Mouse (Mus musculus) adrenal gland, adult 18-20 months (tissue): Measurements from ENCODE around the gene Wwox. TPM values are rescaled to one million over a fixed set of nuclear protein-coding genes. Genes with fewer than 3 reads are reported as not detected.

Experiments
- DNase-seq, 2 experiments: peaks; one replicate each; pipeline ENCODE4 v3.0.0; 2021 to 2022; ENCODE audit warnings: low spot score in 2 of 2
- total RNA-seq, 2 experiments: library from RNA; stranded (reverse); gene quantifications; 1 replicate in 1 of 2; 2 replicates in 1 of 2; pipeline ENCODE4 v1.2.3; 2021

Gene Wwox
- total RNA-seq, 2 experiments from 2014 or later, result 26.9 to 27.0 TPM

- DNase-seq, result peak in 1 of 2 experiments; percentile 31
These were observed 567.1 kb downstream of the Wwox start for GRCm38 (mm10) chr8:115006561-115006960.

DNA sequence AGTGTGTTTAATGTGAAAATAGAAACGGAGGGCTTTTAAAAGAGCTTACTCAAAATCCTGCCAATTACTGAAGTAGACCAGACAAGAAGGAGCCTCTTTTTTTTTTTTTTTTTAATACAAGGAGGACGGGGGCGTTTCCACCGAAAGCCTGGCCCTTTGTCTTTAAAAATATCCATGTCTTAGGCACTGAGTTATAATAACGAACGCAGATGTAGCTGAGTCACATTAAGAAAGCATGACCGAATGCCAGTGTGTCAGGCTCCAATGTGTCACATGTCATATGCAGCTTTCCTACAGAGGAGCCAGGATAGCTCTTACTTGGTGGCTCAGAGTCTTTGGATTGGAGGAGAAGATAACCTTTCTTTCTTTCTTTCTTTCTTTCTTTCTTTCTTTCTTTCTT lies 567.8 kb downstream of the Wwox start:
- no peak for DNase-seq

- DNase-seq, result peak in 1 of 2 experiments; percentile 22
These were observed 569.5 kb downstream of the Wwox start for GRCm38 (mm10) chr8:115008624-115009620.

- DNase-seq, result no peak
These were observed 570.7 kb downstream of the Wwox start for GRCm38 (mm10) chr8:115009897-115010768.

DNA sequence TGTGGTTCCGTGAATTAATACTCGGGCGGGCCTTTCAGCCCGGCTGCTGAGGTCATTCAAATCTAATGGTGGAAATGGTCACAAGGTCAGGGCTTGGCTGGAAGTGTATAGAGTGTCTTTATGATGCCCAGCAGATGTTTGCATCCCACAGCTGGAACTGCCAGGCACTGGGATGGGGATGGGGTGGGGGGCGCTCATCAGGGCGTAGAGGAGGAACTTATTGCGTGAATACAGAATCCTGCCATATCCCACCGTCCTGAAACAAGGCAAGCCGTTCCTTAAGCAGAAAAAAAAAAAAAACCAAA lies 571.3 kb downstream of the Wwox start:
- no peak for DNase-seq

GRCm38 (mm10) chr8:115019661-115020060 lies 580.2 kb downstream of the Wwox start:
- no peak for DNase-seq

DNA sequence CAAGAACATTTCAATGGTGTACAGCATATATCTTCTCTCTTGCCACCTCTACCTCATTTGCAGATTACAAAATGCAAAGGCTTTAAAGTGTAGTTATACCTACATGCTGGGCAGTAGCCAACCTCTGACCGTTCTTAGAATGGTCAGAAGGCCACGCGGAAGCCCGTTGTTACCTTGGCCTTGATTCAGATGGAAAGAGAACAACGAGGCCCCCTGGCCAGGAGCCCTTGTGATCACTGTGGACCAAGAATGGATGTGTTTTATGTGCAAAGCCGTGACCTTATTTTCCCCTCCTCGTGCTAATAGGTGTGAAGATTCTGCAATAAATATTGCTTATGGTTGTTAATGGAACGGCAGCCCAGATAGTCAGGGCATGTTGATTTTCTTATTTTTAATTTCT lies 582.3 kb downstream of the Wwox start:
- no peak for DNase-seq

- no peak for DNase-seq
These were observed 584.6 kb downstream of the Wwox start for GRCm38 (mm10) chr8:115024062-115024461.

DNA sequence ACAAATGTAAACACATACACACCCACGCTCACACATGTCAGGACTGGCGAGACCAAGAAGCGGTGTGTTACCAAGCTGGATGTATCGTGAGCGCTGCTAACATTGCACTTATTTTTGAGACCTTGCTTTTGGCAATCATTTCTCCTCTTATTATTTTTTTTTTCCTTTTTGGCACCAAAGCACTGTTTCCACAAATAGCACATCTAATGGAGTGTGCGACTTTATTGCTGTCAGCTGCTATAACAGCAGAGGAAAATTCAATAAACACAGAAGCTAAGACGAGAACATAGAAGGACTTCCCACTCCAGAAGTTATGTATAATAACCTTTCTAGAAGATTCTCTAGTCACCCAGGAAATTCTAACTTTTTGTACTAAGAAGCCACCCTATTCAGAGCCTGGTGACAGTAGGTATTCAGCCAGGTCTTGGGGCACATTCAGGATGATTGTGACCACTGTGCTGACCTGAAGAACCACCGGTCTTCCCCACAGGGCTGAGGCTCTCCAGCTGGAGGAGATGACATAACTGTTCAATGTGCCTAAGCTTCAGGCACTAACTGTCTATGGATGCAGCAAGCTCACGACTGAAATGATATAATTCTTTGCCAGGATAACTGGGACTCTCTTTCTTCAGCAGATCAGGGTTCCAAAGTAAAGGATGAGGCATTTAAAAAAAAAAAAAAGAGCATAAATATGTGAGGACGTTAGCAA lies 586.1 kb downstream of the Wwox start:
- no peak for DNase-seq

GRCm38 (mm10) chr8:115026201-115026600 lies 586.7 kb downstream of the Wwox start:
- no peak for DNase-seq

GRCm38 (mm10) chr8:115033194-115033593 lies 593.7 kb downstream of the Wwox start:
- no peak for DNase-seq

DNA sequence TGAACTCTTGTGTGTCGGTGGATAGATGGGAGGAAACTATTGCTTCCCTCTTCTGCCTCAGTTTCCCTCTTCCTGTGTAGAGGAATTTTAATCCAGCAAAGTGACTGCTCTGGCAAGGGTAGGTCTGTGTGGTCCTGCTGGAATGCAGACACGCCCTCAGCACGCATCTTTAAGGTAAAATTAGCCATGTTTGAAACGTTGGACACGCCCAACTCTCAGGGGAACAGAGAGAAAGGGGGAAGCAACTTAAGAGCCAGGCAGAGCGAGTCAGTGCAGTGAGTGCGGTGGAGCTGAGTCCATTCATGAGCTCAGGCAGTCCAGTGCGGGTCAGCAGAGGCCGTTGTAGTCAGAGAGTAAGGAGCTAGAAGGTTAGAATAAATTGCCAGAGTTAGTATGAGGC lies 596.6 kb downstream of the Wwox start:
- DNase-seq, result no peak

DNA sequence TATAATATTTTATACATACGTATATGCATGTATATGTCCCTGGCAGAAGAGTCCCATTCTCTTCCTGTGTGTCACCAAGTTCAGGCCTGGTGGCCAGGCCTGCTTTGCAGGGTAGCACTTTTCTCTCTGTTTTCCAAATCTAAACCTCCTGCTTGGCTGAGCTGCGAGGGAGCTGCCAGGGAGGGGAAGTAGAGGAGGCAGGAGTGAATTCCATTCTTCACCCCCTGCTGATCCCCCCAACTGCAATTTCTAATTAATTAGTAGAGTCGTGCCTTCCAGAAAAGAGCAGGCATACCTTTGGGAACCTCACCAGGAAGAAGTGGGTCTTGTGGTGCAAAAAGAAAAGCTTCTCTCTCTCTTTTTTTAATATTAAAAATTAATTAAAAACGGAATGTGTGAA lies 599.0 kb downstream of the Wwox start:
- no peak for DNase-seq

DNA sequence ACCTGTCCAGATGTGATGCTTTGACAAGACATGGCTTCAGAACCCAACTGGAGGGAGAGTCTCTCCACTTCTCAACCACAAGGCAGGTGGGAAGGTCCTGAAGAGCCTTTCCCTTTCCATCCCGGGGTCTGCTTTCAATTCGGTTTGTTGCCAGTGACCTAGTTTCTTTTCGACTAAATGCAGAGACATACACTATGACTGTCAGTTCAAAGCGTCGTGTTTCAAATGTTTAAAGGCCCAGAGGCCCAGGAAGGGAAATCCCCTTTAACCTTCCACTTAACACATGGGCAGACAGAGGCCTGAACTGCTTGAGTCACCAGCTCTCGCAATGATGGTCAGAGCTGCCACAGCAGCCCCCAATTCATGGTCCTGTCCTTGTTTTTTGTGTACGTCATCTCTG lies 606.3 kb downstream of the Wwox start:
- no peak for DNase-seq

- no peak for DNase-seq
These were observed 607.0 kb downstream of the Wwox start for GRCm38 (mm10) chr8:115046496-115046895.

DNA sequence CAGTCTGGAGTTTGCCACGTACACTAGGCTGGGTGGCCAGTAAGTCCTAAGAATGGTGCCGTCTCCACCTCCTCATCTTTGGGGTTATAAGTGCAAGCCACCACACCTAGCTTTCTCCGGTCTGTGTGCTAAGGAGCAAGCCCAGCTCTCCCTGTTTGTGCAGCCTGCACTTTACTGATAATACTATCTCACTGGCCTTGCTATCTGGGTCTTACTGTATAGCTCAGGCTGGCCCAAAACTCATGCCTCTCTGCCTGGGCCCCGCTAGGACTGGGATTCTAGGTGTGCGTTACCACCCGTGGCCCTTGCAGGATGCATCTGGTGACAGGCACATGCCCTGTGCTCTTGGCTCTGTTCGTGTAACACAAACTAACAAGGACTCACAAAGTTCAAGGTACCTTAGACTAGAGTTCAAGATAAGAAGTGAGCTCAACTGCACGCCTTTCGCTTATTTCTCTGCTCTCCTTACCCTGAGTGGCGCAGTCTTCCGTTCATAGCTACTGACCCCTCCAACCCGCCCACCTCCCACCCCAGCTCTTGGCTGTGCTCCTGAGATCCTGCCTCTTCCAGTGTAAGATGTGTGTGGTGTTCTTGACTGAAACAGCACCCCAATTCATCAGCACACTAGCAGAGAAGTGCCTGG lies 618.9 kb downstream of the Wwox start:
- no peak for DNase-seq

DNA sequence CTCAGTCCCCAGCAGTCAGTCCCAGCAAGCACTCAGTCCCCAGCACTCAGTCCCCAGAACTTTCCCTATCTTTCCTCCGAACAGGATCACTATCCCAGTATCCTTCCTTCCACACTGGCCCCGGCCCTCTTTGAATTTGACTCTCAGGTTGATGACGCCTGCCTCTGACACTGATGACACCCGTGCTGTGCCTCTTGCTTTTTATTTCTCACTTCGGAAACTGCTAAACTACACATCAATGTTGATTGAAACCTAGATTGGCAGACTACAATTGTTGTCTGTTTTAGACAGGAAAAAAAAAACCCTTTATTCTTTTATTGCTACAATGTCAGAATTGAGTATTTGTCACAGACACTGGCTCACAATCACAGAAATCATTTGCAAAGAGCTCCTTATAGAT lies 624.2 kb downstream of the Wwox start:
- DNase-seq, result no peak

GRCm38 (mm10) chr8:115064691-115065090 lies 625.2 kb downstream of the Wwox start:
- DNase-seq, result no peak

GRCm38 (mm10) chr8:115065386-115065785 lies 625.9 kb downstream of the Wwox start:
- no peak for DNase-seq

- DNase-seq, result no peak
These were observed 627.1 kb downstream of the Wwox start for GRCm38 (mm10) chr8:115066550-115067058.

DNA sequence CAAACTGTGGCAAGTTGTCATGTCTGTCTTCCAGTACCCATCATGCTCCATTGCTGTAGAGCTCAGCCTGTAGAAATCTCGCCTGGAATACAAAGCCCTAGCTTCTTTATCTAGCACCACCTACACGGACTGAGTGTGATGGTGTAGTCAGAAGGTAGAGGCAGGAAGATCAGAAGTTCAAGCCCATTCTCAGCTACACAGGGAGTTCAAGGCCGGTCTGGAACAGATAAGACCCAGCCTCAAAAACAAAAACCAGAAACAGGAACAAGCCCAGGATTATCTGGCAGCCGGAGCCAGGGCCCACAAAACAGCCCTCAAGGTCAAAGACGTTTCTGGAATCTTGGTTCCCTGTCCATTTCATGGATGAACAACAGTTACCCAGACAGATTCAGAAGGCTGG lies 629.3 kb downstream of the Wwox start:
- DNase-seq, result no peak
